Mouse (Mus musculus): Measurements from ENCODE around the gene Sdk2. TPM values are rescaled to one million over a fixed set of nuclear protein-coding genes. Genes with fewer than 3 reads are reported as not detected.

Gene Sdk2
- total RNA-seq (2014; rRNA removed) (14.1 and 18.5 TPM in 2 replicates), polyA plus RNA-seq (2015; fragmentation: Nextera tagmentation; extraction: Ambion mirVana) (0.79 and 1.9 TPM in 2 replicates)

DNA sequence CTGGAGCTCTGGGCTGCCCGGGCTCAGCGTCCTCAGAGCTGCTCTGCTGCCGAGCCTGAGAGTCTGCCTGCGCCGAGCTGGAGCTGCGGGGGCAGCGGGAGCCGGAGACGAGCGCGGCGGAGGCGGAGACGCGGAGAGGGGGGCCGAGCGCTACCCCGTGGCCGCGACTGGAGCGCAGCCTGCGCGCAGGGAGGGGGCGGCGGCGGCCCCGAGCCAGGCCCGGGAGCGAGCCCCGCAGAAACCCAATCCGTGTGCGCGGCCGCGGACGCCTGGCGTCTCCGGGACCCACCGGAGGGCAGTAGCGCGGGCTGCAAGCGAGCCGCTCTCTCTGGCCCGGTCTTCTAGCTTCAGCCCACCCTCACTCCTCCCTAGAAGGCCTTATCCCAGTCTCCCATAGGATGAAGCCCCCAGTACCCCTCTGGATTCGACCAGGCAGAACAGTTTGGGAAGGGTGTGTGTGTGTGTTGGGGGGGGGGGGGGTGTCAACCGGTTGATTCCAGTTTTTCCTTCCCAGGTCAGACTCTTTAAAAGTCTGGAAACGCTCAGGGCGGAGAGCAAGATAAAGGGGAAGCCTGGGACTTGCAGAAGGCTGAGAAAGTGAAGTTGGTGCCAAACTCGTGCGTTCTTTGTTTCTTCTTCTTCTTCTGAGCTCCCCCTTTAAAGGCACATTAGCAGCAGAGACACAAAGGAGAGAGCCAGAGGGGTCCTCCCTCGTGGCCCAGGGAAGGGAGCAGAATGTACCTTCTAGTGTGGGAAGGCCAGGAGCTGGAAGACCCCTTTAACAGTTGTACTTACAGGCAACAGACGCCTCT, at the start of gene Sdk2:
TSS of gene Sdk2 (minus strand) at position 96 of the 812 bp plus-strand sequence.
- peak; percentile 88 for ATAC-seq
- peak; percentile 87 for DNase-seq
- H3K4me3 ChIP-seq (ENCODE audit: low read depth, low read length): peak within 1 kb of the TSS; percentile 59
- no peaks in the 10 kb centered on the region for H3K27me3 ChIP-seq (ENCODE audit: insufficient read depth, low read length)
- TF ChIP-seq CTCF (IDR thresholded peaks at IDR 0.05; ENCODE audit: low read depth): no peak; the same call in 1 of the 2 replicates
- peak within 1 kb of the TSS; percentile 77 for H3K27ac ChIP-seq (ENCODE audit: low read depth, low read length)
- H3K9me3 ChIP-seq (ENCODE audit: low read length): no peaks in the 10 kb centered on the region
- peaks cover 13% of the 10 kb centered on the region for H3K4me1 ChIP-seq (ENCODE audit: insufficient read depth)
- 3% methylated on average over 47 of the region's 52 CpGs for WGBS
- H3K4me2 ChIP-seq (ENCODE audit: low read depth): peak within 1 kb of the TSS; percentile 87
- H3K36me3 ChIP-seq (ENCODE audit: insufficient read depth): no peaks in the 10 kb centered on the region
- H3K9ac ChIP-seq: peak within 1 kb of the TSS; percentile 57

DNA sequence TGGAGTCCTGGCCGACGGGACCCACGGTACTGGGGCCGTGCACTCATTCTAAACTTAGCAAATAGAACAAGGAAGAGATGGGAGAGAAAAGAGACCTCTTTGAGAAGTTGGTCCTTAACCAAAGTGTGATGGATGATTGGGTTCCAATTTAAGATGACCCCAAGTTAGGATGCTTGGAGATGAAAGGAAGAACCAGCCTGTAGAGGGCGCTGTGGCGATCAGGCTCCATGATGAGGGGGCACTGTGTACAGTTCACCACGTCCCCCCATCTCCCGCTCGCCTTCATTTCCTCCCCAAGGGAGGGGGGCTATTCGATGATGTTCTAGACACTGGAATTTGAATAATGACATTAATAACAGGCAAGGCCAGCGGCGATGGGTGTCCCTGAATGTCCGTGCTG, 48.2 kb upstream of the Sdk2 start:
- no peak overlapping the region for H3K4me2 ChIP-seq (ENCODE audit: low read depth)
- TF ChIP-seq CTCF (IDR thresholded peaks at IDR 0.05; ENCODE audit: low read depth): no peak
- H3K27ac ChIP-seq (ENCODE audit: low read depth, low read length): no peak overlapping the region
- no peak overlapping the region for H3K4me3 ChIP-seq (ENCODE audit: low read depth, low read length)
- WGBS: 67% methylated on average over 13 of the region's 13 CpGs
- DNase-seq (no peak), ATAC-seq (no peak)
- H3K4me1 ChIP-seq (ENCODE audit: insufficient read depth): no peaks in the 10 kb centered on the region
- no peaks in the 10 kb centered on the region for H3K36me3 ChIP-seq (ENCODE audit: insufficient read depth)
- H3K27me3 ChIP-seq (ENCODE audit: insufficient read depth, low read length): no peaks in the 10 kb centered on the region
- H3K9ac ChIP-seq: no peak overlapping the region
- H3K9me3 ChIP-seq (ENCODE audit: low read length): no peaks in the 10 kb centered on the region

- Histone ChIP-seq H3K9me3 (ENCODE audit: low read length) (no peaks in the 10 kb centered on the region), H3K4me1 (ENCODE audit: insufficient read depth) (no peaks in the 10 kb centered on the region), H3K36me3 (ENCODE audit: insufficient read depth) (no peaks in the 10 kb centered on the region), H3K9ac (no peak overlapping the region), H3K4me3 (ENCODE audit: low read depth, low read length) (no peak overlapping the region), H3K27me3 (ENCODE audit: insufficient read depth, low read length) (no peaks in the 10 kb centered on the region), H3K27ac (ENCODE audit: low read depth, low read length) (no peak overlapping the region), H3K4me2 (ENCODE audit: low read depth) (no peak overlapping the region)
- 0 out of 2 replicates have a peak, but pooled peaks have one; percentile 6 for TF ChIP-seq CTCF (IDR thresholded peaks at IDR 0.05; ENCODE audit: low read depth)
- DNase-seq (no peak), ATAC-seq (no peak)
- 46% methylated on average over 12 of the region's 12 CpGs for WGBS
These were observed 47.8 kb upstream of the Sdk2 start for GRCm38 (mm10) chr11:114114674-114115073.

GRCm38 (mm10) chr11:114110851-114111250, 44.0 kb upstream of the Sdk2 start:
- DNase-seq: no peak
- Histone ChIP-seq H3K27ac (ENCODE audit: low read depth, low read length) (no peak overlapping the region), H3K4me2 (ENCODE audit: low read depth) (no peak overlapping the region), H3K9ac (no peak overlapping the region), H3K4me3 (ENCODE audit: low read depth, low read length) (no peak overlapping the region), H3K36me3 (ENCODE audit: insufficient read depth) (no peaks in the 10 kb centered on the region), H3K27me3 (ENCODE audit: insufficient read depth, low read length) (no peaks in the 10 kb centered on the region), H3K4me1 (ENCODE audit: insufficient read depth) (no peaks in the 10 kb centered on the region), H3K9me3 (ENCODE audit: low read length) (no peaks in the 10 kb centered on the region)
- no peak for TF ChIP-seq CTCF (IDR thresholded peaks at IDR 0.05; ENCODE audit: low read depth)
- no peak for ATAC-seq
- 17% methylated on average over 3 of the region's 3 CpGs for WGBS

DNA sequence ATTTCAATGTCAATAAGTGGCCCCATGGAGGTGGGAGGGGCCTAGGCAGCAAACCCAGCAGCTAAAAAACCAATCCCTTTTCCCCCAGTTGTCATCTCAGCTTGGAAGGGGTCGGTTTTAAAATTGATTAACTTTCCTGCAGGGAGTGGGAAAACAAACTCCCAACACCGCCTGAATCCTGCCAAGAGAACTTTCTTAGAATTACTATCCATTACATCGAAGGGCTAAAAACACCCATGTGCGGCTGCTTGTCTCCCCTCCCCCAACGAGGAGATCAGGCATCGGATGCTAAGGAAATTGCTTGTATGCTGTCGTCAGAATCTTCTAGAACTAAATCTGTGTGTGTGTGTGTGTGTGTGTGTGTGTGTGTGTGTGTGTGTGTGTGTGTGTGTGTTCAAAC, 26.8 kb upstream of the Sdk2 start:
- Histone ChIP-seq H3K4me2 (ENCODE audit: low read depth) (no peak overlapping the region), H3K4me3 (ENCODE audit: low read depth, low read length) (no peak overlapping the region), H3K4me1 (ENCODE audit: insufficient read depth) (no peaks in the 10 kb centered on the region), H3K27me3 (ENCODE audit: insufficient read depth, low read length) (no peaks in the 10 kb centered on the region), H3K9ac (no peak overlapping the region), H3K27ac (ENCODE audit: low read depth, low read length) (no peak overlapping the region), H3K36me3 (ENCODE audit: insufficient read depth) (no peaks in the 10 kb centered on the region), H3K9me3 (ENCODE audit: low read length) (no peaks in the 10 kb centered on the region)
- WGBS: 74% methylated on average over 7 of the region's 7 CpGs
- no peak for TF ChIP-seq CTCF (IDR thresholded peaks at IDR 0.05; ENCODE audit: low read depth)
- no peak for ATAC-seq
- no peak for DNase-seq

GRCm38 (mm10) chr11:114093175-114093574, 26.3 kb upstream of the Sdk2 start:
- WGBS: 72% methylated on average over 7 of the region's 7 CpGs

DNA sequence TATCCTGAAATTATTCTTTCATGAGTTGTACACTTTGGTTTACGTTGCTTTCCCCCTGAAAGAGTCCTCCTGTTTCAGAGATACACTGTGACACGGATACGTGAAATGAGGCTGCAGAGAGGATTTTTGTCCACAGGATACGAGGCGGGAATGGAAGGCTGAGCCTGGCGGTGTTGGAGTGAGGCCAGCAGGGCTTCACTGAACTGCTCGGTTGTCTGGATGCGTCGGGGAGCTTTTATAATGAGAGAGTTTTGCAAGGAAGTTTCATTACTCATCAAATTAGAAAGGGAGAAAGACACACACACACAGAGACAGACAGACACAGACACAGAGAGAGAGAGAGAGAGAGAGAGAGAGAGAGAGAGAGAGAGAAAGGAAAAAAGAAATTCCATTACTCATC, 13.8 kb upstream of the Sdk2 start:
- no peak for ATAC-seq
- TF ChIP-seq CTCF (IDR thresholded peaks at IDR 0.05; ENCODE audit: low read depth): no peak
- no peaks in the 10 kb centered on the region; the same call in 1 of the 2 replicates for H3K27me3 ChIP-seq (ENCODE audit: insufficient read depth, low read length)
- H3K4me1 ChIP-seq (ENCODE audit: insufficient read depth): no peaks in the 10 kb centered on the region
- H3K9me3 ChIP-seq (ENCODE audit: low read length): no peaks in the 10 kb centered on the region; the same call in 1 of the 2 replicates
- peak; percentile 41 for DNase-seq
- H3K27ac ChIP-seq (ENCODE audit: low read depth, low read length): no peak overlapping the region
- H3K4me3 ChIP-seq (ENCODE audit: low read depth, low read length): no peak overlapping the region
- H3K9ac ChIP-seq: no peak overlapping the region
- H3K4me2 ChIP-seq (ENCODE audit: low read depth): no peak overlapping the region
- WGBS: 27% methylated on average over 9 of the region's 9 CpGs
- no peaks in the 10 kb centered on the region for H3K36me3 ChIP-seq (ENCODE audit: insufficient read depth)

More at GRCm38 (mm10) chr11:114093175-114093574, 26.3 kb upstream of the Sdk2 start:
- Histone ChIP-seq H3K4me2 (ENCODE audit: low read depth) (no peak overlapping the region), H3K4me3 (ENCODE audit: low read depth, low read length) (no peak overlapping the region), H3K9ac (no peak overlapping the region), H3K9me3 (ENCODE audit: low read length) (no peaks in the 10 kb centered on the region), H3K27me3 (ENCODE audit: insufficient read depth, low read length) (no peaks in the 10 kb centered on the region), H3K36me3 (ENCODE audit: insufficient read depth) (no peaks in the 10 kb centered on the region), H3K4me1 (ENCODE audit: insufficient read depth) (no peaks in the 10 kb centered on the region), H3K27ac (ENCODE audit: low read depth, low read length) (no peak overlapping the region)
- TF ChIP-seq CTCF (IDR thresholded peaks at IDR 0.05; ENCODE audit: low read depth): no peak
- ATAC-seq: no peak
- DNase-seq: no peak

Data from forebrain, postnatal 0 days (tissue).